Mouse (Mus musculus): ENCODE measurements around the gene Spata31d1a. TPM values are rescaled to one million over a fixed set of nuclear protein-coding genes. Genes with fewer than 3 reads are reported as not detected.
"Not testable (repeated sequence)": the region's sequence is repeated elsewhere in the genome, so short reads cannot be mapped to it uniquely, and the experiment has no call there.

Gene Spata31d1a
- polyA plus RNA-seq, 1 experiment from 2014 or later = 0.13 TPM

- no peak for ATAC-seq (ENCODE audit: low FRiP score)
- 55% methylated on average over 7 of the region's 7 CpGs for WGBS
Measured at GRCm38 (mm10) chr13:59731652-59732051, 21.5 kb upstream of the Spata31d1a start, which contains the start of gene Spata31d1d. TSS of gene Spata31d1d (minus strand) at chr13:59731752.

GRCm38 (mm10) chr13:59728378-59729093, 18.4 kb upstream of the Spata31d1a start:
- 0 out of 2 replicates have a peak, but pooled peaks cover 5% of the 10 kb centered on the region for H3K27me3 ChIP-seq (replicated peaks)
- H3K9ac ChIP-seq (replicated peaks) = no peak overlapping the region
- ATAC-seq (ENCODE audit: low FRiP score) = peak; percentile 85
- H3K36me3 ChIP-seq = no peaks in the 10 kb centered on the region
- H3K27ac ChIP-seq (replicated peaks) = no peak overlapping the region
- no peaks in the 10 kb centered on the region for H3K9me3 ChIP-seq (replicated peaks)
- H3K4me3 ChIP-seq (replicated peaks) = no peak overlapping the region
- 27% methylated on average over 7 of the region's 7 CpGs for WGBS
- H3K4me2 ChIP-seq = no peak overlapping the region
- peaks cover 19% of the 10 kb centered on the region for H3K4me1 ChIP-seq

More at GRCm38 (mm10) chr13:59731652-59732051, 21.5 kb upstream of the Spata31d1a start, which contains the start of gene Spata31d1d:
- Histone ChIP-seq H3K27me3 (replicated peaks) (0 out of 2 replicates have a peak, but pooled peaks cover 5% of the 10 kb centered on the region), H3K4me1 (peaks cover 10% of the 10 kb centered on the region; the same call in 1 of the 2 replicates), H3K9ac (replicated peaks) (no peak within 1 kb of the TSS), H3K27ac (replicated peaks) (no peak within 1 kb of the TSS), H3K36me3 (no peaks in the 10 kb centered on the region), H3K4me2 (no peak within 1 kb of the TSS), H3K9me3 (replicated peaks) (no peaks in the 10 kb centered on the region), H3K4me3 (replicated peaks) (no peak within 1 kb of the TSS)

- H3K9me3 ChIP-seq (replicated peaks) = no peaks in the 10 kb centered on the region
- ATAC-seq (ENCODE audit: low FRiP score) = no peak
- H3K27ac ChIP-seq (replicated peaks) = no peak overlapping the region
- H3K9ac ChIP-seq (replicated peaks) = no peak overlapping the region
- H3K27me3 ChIP-seq (replicated peaks) = 0 out of 2 replicates have a peak, but pooled peaks cover 5% of the 10 kb centered on the region
- WGBS = 27% methylated on average over 29 of the region's 29 CpGs
- H3K36me3 ChIP-seq = no peaks in the 10 kb centered on the region
- H3K4me3 ChIP-seq (replicated peaks) = no peak overlapping the region; the same call in 1 of the 2 replicates
- peak overlapping the region; percentile 45 for H3K4me2 ChIP-seq
- peaks cover 19% of the 10 kb centered on the region for H3K4me1 ChIP-seq
Measured at GRCm38 (mm10) chr13:59726139-59726867, 16.2 kb upstream of the Spata31d1a start.

- not testable (repeated sequence) for H3K4me3 ChIP-seq (replicated peaks); ATAC-seq (ENCODE audit: low FRiP score); H3K36me3 ChIP-seq; H3K27ac ChIP-seq (replicated peaks); H3K4me2 ChIP-seq; H3K27me3 ChIP-seq (replicated peaks); H3K9ac ChIP-seq (replicated peaks); H3K9me3 ChIP-seq (replicated peaks)
- H3K4me1 ChIP-seq = peaks cover 16% of the 10 kb centered on the region
- WGBS = 77% methylated on average over 1 of the region's 1 CpGs
Measured at GRCm38 (mm10) chr13:59722089-59722488, 12.0 kb upstream of the Spata31d1a start.

GRCm38 (mm10) chr13:59719475-59719874, 9.3 kb upstream of the Spata31d1a start:
- Histone ChIP-seq H3K9me3 (replicated peaks) (no peaks in the 10 kb centered on the region), H3K4me1 (peaks cover 5% of the 10 kb centered on the region), H3K27me3 (replicated peaks) (no peaks in the 10 kb centered on the region), H3K9ac (replicated peaks) (no peak overlapping the region), H3K4me3 (replicated peaks) (no peak overlapping the region), H3K4me2 (no peak overlapping the region), H3K36me3 (no peaks in the 10 kb centered on the region), H3K27ac (replicated peaks) (no peak overlapping the region)
- WGBS = 83% methylated on average over 1 of the region's 1 CpGs
- no peak for ATAC-seq (ENCODE audit: low FRiP score)

- H3K9me3 ChIP-seq (replicated peaks); H3K4me2 ChIP-seq; H3K36me3 ChIP-seq; H3K4me3 ChIP-seq (replicated peaks); H3K27ac ChIP-seq (replicated peaks); H3K27me3 ChIP-seq (replicated peaks); H3K4me1 ChIP-seq; ATAC-seq (ENCODE audit: low FRiP score); H3K9ac ChIP-seq (replicated peaks): not testable (repeated sequence)
- 36% methylated on average over 6 of the region's 6 CpGs for WGBS
Measured at GRCm38 (mm10) chr13:59718857-59719440, 8.8 kb upstream of the Spata31d1a start.

- Histone ChIP-seq H3K27me3 (replicated peaks) (no peaks in the 10 kb centered on the region), H3K4me3 (replicated peaks) (no peak overlapping the region), H3K4me1 (no peaks in the 10 kb centered on the region), H3K36me3 (no peaks in the 10 kb centered on the region), H3K27ac (replicated peaks) (no peak overlapping the region), H3K9ac (replicated peaks) (no peak overlapping the region), H3K9me3 (replicated peaks) (no peaks in the 10 kb centered on the region), H3K4me2 (no peak overlapping the region)
- WGBS = 39% methylated on average over 3 of the region's 3 CpGs
- no peak for ATAC-seq (ENCODE audit: low FRiP score)
Measured at GRCm38 (mm10) chr13:59713710-59714109, 3.6 kb upstream of the Spata31d1a start.

GRCm38 (mm10) chr13:59711984-59712383, 1.9 kb upstream of the Spata31d1a start, which contains the start of gene Spata31d1b:
TSS of gene Spata31d1b (plus strand) at chr13:59712284.
- not testable (repeated sequence) for H3K9me3 ChIP-seq (replicated peaks); H3K27ac ChIP-seq (replicated peaks); H3K27me3 ChIP-seq (replicated peaks); ATAC-seq (ENCODE audit: low FRiP score); H3K4me2 ChIP-seq; H3K36me3 ChIP-seq; H3K4me3 ChIP-seq (replicated peaks); H3K9ac ChIP-seq (replicated peaks); H3K4me1 ChIP-seq
- 76% methylated on average over 3 of the region's 3 CpGs for WGBS

- WGBS = 63% methylated on average over 12 of the region's 12 CpGs
- Histone ChIP-seq H3K4me3 (replicated peaks) (no peak overlapping the region), H3K9ac (replicated peaks) (no peak overlapping the region), H3K27ac (replicated peaks) (no peak overlapping the region), H3K4me2 (0 out of 2 replicates have a peak overlapping the region, but pooled peaks have one; percentile 9), H3K27me3 (replicated peaks) (no peaks in the 10 kb centered on the region), H3K4me1 (peaks cover 4% of the 10 kb centered on the region; the same call in 1 of the 2 replicates), H3K9me3 (replicated peaks) (no peaks in the 10 kb centered on the region), H3K36me3 (no peaks in the 10 kb centered on the region)
- ATAC-seq (ENCODE audit: low FRiP score) = no peak
Measured at GRCm38 (mm10) chr13:59704562-59704961, 5.6 kb downstream of the Spata31d1a start.

GRCm38 (mm10) chr13:59703514-59703913, 6.6 kb downstream of the Spata31d1a start:
- no peak overlapping the region for H3K9ac ChIP-seq (replicated peaks)
- no peak for ATAC-seq (ENCODE audit: low FRiP score)
- no peaks in the 10 kb centered on the region for H3K27me3 ChIP-seq (replicated peaks)
- WGBS = 92% methylated on average over 12 of the region's 12 CpGs
- H3K9me3 ChIP-seq (replicated peaks) = no peaks in the 10 kb centered on the region
- no peak overlapping the region for H3K4me2 ChIP-seq
- no peak overlapping the region for H3K27ac ChIP-seq (replicated peaks)
- peaks cover 4% of the 10 kb centered on the region; the same call in 1 of the 2 replicates for H3K4me1 ChIP-seq
- no peaks in the 10 kb centered on the region for H3K36me3 ChIP-seq
- H3K4me3 ChIP-seq (replicated peaks) = no peak overlapping the region

GRCm38 (mm10) chr13:59700137-59700536, 10.0 kb downstream of the Spata31d1a start:
- H3K36me3 ChIP-seq; H3K4me1 ChIP-seq; H3K27ac ChIP-seq (replicated peaks); H3K4me3 ChIP-seq (replicated peaks); H3K9me3 ChIP-seq (replicated peaks); ATAC-seq (ENCODE audit: low FRiP score); H3K4me2 ChIP-seq; H3K9ac ChIP-seq (replicated peaks); H3K27me3 ChIP-seq (replicated peaks): not testable (repeated sequence)
- 81% methylated on average over 1 of the region's 1 CpGs for WGBS

Measured in neural tube, embryonic 15.5 days (tissue).